Comparison of ENCODE assay signal across 17 mouse cellular contexts in genomic region chr12:34521468-34521867, GRCm38 (mm10).
DNase-seq lines count a peak whose midpoint lies in the region; TF ChIP-seq lines count a peak whose summit lies in the region.
"Had no signal": no experiment of that assay in that cellular context is flagged by ENCODE, and none has a peak within 500 bp of the region (broad histone marks: within the 10 kb centered on the region; RNA-seq: fewer than 3 reads in every experiment).

No protein-coding gene starts in this region.

- TF ChIP-seq CTCF in heart, adult 2 months (IDR thresholded peaks at IDR 0.05), result no peak

- no peak for TF ChIP-seq POLR2A in heart, adult 2 months (IDR thresholded peaks at IDR 0.05; ENCODE audit: insufficient read depth, low read depth, low read length)

- peak; percentile 18 for DNase-seq in adrenal gland, adult 2 months
- DNase-seq in adrenal gland, adult 8-10 months, result no peak
- DNase-seq in heart, adult 2 months, result no peak
- DNase-seq in heart, adult 18-20 months, result no peak
- peak; percentile 43 for DNase-seq in NIH3T3 (ENCODE audit: low read depth)
- DNase-seq in fibroblast of lung, adult 2 months (ENCODE audit: low read depth), result peak; percentile 24
- no peak for DNase-seq in frontal cortex, postnatal 25 days (ENCODE audit: low spot score in 2 of 2)
- DNase-seq: cerebellum, adult 18-20 months; cerebellum, adult 9-11 months; cerebellum, postnatal 36 days; gastrocnemius, postnatal 36 days; heart, postnatal 14 days; kidney, adult 2 months had no signal

- H3K27ac ChIP-seq in heart, adult 2 months, result peak overlapping the region; percentile 31
- H3K27ac ChIP-seq: embryonic facial prominence, embryonic 10.5 days; hindbrain, embryonic 15.5 days had no signal

- H3K79me2 ChIP-seq in heart, adult 2 months (replicated peaks; ENCODE audit: control insufficient read depth, insufficient read depth, low read length), result peaks cover 4% of the 10 kb centered on the region; the same call in 1 of the 2 replicates

- WGBS in heart, adult 2 months, result 78% methylated on average over 2 of the region's 2 CpGs

- peaks cover 11% of the 10 kb centered on the region for H3K36me3 ChIP-seq in heart, adult 2 months (ENCODE audit: control insufficient read depth, insufficient read depth, low read length)
- H3K36me3 ChIP-seq: embryonic facial prominence, embryonic 10.5 days; hindbrain, embryonic 15.5 days had no signal

- no peaks in the 10 kb centered on the region for H3K27me3 ChIP-seq in heart, adult 2 months (ENCODE audit: control insufficient read depth, insufficient read depth, low read length)
- H3K27me3 ChIP-seq: CH12.LX; hindbrain, embryonic 15.5 days had no signal

- TF ChIP-seq EP300 in heart, adult 2 months (IDR thresholded peaks at IDR 0.05; ENCODE audit: insufficient read depth, low read depth, low read length), result no peak

- H3K4me3 ChIP-seq in heart, adult 2 months, result no peak overlapping the region
- H3K4me3 ChIP-seq: embryonic facial prominence, embryonic 10.5 days; erythroblast, embryonic 14.5 days; hindbrain, embryonic 15.5 days had no signal

- intact Hi-C loops in heart, adult 2 months (cut with DNase I), result no loop called here

- H3K9ac ChIP-seq in heart, adult 2 months (ENCODE audit: low read depth, low read length), result no peak overlapping the region
- H3K9ac ChIP-seq: hindbrain, embryonic 15.5 days had no signal

- H3K4me1 ChIP-seq in heart, adult 2 months (ENCODE audit: control insufficient read depth, insufficient read depth, low read length), result peaks cover 5% of the 10 kb centered on the region
- H3K4me1 ChIP-seq: embryonic facial prominence, embryonic 10.5 days had no signal

Comparison
In these comparisons a context has a peak if more than half of its experiments do, and no peak if none do; other contexts are left out.
1. DNase-seq: peak in adrenal gland, adult 2 months (single experiment), NIH3T3 (single experiment) and fibroblast of lung, adult 2 months (single experiment); none in adrenal gland, adult 8-10 months (single experiment), heart, adult 2 months (0 of 2), heart, adult 18-20 months (0 of 2) and frontal cortex, postnatal 25 days (0 of 2).